Mouse (Mus musculus): ENCODE measurements around the gene Slc16a5.

DNA sequence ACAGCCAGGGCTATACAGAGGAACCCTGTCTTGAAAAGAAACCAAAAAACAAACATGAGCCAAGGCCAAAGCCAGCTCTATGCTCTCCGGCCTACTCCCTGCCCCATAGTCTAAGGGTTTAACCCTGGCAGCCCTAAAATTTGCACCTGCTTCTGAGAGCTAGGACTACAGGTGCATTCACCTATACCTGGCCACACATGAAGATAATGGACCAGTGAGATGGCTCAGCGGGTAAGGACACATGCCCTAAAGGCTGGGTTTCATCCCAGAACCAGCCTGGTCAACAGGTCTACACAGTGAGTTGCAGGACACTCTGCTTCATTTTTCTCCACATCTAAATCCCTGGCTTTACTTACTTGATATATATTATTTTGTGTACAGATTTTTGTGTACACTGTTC lies 60.0 kb downstream of the Slc16a5 start:
- TF ChIP-seq CTCF (IDR thresholded peaks at IDR 0.05; ENCODE audit: extremely low read depth, insufficient read depth, low read length) (no peak), POLR2A (IDR thresholded peaks at IDR 0.05; ENCODE audit: extremely low read depth, insufficient read depth, low read length) (no peak)
